Mouse (Mus musculus) small intestine, adult 10 weeks (tissue): ENCODE measurements around the gene Gucy1b2. TPM values are rescaled to one million over a fixed set of nuclear protein-coding genes. Genes with fewer than 3 reads are reported as not detected.

Experiments used
- polyA plus RNA-seq: library from polyadenylated mRNA; stranded (reverse); fragments of 350-450 nt; fragmentation: Illumina TruSeq; extraction: RNeasy Lipid Tissue Mini Kit (QIAGEN cat#74804); gene quantifications from one replicate; pipeline ENCODE4 v1.2.3, GENCODE M21; 2014; ENCODE audit warnings: low replicate concordance

Gucy1b2 gene
- polyA plus RNA-seq, result not detected

GRCm38 (mm10) chr14:62456239-62456747, at the start of gene Gucy1b2:
Gene Gucy1b2, minus strand, starts transcription at chr14:62456289.

Other genes starting within 250 kb of the Gucy1b2 start
- gene Rnaseh2b, start 163.7 kb downstream of the Gucy1b2 start, polyA plus RNA-seq, result 32.5 TPM
- gene Dleu7, start 163.2 kb downstream of the Gucy1b2 start, polyA plus RNA-seq, result 1.0 TPM
- gene Fam124a, start 99.4 kb upstream of the Gucy1b2 start, polyA plus RNA-seq, result 1.4 TPM
- not detected for gene Gm4131, start 110.6 kb upstream of the Gucy1b2 start, polyA plus RNA-seq
- gene Serpine3, start 207.4 kb upstream of the Gucy1b2 start, polyA plus RNA-seq, result not detected